In the genomic region with DNA sequence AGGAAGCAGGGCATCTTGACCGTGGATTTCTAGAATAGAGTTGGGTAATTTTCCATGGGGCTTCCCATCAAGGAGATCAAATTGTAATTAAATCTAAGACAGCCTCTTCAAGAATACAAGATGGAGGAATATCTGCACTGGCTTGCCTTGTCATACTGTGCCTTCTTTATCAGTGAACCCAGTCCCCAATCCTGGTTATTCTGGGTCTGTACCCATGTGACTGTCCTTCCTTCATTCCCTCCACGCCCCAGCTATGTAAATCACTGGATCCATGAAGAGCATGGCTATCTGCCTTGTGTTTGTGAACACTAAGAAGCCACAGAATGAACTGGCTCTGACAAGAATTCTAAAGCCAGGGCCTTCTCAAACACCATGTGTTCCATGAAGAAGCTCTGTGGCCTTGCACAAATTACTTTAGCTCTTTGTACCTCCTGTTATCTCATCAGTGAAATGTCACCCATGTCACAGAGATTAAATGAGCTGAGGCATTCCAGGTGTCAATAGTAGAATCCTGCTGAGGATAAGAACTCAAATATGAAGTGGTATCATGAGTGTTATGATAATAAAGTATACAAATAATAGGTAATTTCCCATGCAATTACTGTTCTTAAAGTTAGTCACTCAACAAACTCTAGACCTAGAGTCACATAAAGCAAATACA, we compare ENCODE assay signal across 31 mouse cellular contexts.
"Had no signal": no experiment of that assay in that cellular context is flagged by ENCODE, and none has a peak within 500 bp of the region (broad histone marks: within the 10 kb centered on the region; RNA-seq: fewer than 3 reads in every experiment).

No protein-coding gene starts in this region.

- H3K27ac ChIP-seq: limb, embryonic 10.5 days; limb, embryonic 12.5 days; limb, embryonic 13.5 days; limb, embryonic 15.5 days; liver, embryonic 12.5 days; liver, embryonic 13.5 days; liver, embryonic 14.5 days; liver, embryonic 15.5 days; lung, embryonic 15.5 days; macrophage; midbrain, embryonic 10.5 days; midbrain, embryonic 12.5 days; midbrain, embryonic 13.5 days; midbrain, embryonic 15.5 days had no signal

- H3K4me1 ChIP-seq: limb, embryonic 12.5 days; limb, embryonic 13.5 days; limb, embryonic 15.5 days; liver, embryonic 12.5 days; liver, embryonic 13.5 days; liver, embryonic 15.5 days; lung, embryonic 15.5 days; megakaryocyte, embryonic 14.5 days; midbrain, embryonic 10.5 days; midbrain, embryonic 12.5 days; midbrain, embryonic 13.5 days; midbrain, embryonic 15.5 days had no signal

- H3K4me3 ChIP-seq: limb, embryonic 10.5 days; limb, embryonic 12.5 days; limb, embryonic 13.5 days; limb, embryonic 15.5 days; liver, embryonic 12.5 days; liver, embryonic 13.5 days; liver, embryonic 15.5 days; lung, embryonic 15.5 days; megakaryocyte, embryonic 14.5 days; midbrain, embryonic 10.5 days; midbrain, embryonic 12.5 days; midbrain, embryonic 13.5 days; midbrain, embryonic 15.5 days; myocyte had no signal

- ATAC-seq: liver, embryonic 12.5 days; liver, postnatal 0 days; lung, postnatal 0 days; midbrain, embryonic 13.5 days; midbrain, embryonic 15.5 days; midbrain, embryonic 16.5 days had no signal

- DNase-seq: left cerebral cortex, postnatal 4 days; liver; liver, embryonic 13.5 days; liver, postnatal 0 days; lung, adult 18-20 months; lung, adult 2 months; lung, embryonic 14.5 days; lung, postnatal 10 days; lung, postnatal 14 days; lung, postnatal 36 days; lung, postnatal 4 days; midbrain, embryonic 14.5 days had no signal

- H3K9me3 ChIP-seq: limb, embryonic 10.5 days; limb, embryonic 12.5 days; limb, embryonic 13.5 days; limb, embryonic 15.5 days; liver, embryonic 12.5 days; liver, embryonic 13.5 days; liver, embryonic 15.5 days; lung, embryonic 15.5 days; midbrain, embryonic 10.5 days; midbrain, embryonic 12.5 days; midbrain, embryonic 13.5 days; midbrain, embryonic 15.5 days had no signal

- H3K4me2 ChIP-seq: limb, embryonic 12.5 days; limb, embryonic 13.5 days; limb, embryonic 15.5 days; liver, embryonic 11.5 days; liver, embryonic 12.5 days; liver, embryonic 13.5 days; liver, embryonic 15.5 days; lung, embryonic 14.5 days; lung, embryonic 15.5 days; midbrain, embryonic 11.5 days; midbrain, embryonic 12.5 days; midbrain, embryonic 13.5 days; midbrain, embryonic 15.5 days had no signal

- H3K27me3 ChIP-seq: limb, embryonic 12.5 days; limb, embryonic 13.5 days; limb, embryonic 15.5 days; liver, embryonic 12.5 days; liver, embryonic 13.5 days; liver, embryonic 15.5 days; lung, embryonic 15.5 days; megakaryocyte, embryonic 14.5 days; midbrain, embryonic 12.5 days; midbrain, embryonic 13.5 days; midbrain, embryonic 15.5 days had no signal

- H3K9ac ChIP-seq: limb, embryonic 12.5 days; limb, embryonic 13.5 days; limb, embryonic 15.5 days; liver, embryonic 12.5 days; liver, embryonic 13.5 days; liver, embryonic 14.5 days; liver, embryonic 15.5 days; liver, postnatal 0 days; lung, embryonic 14.5 days; lung, embryonic 15.5 days; midbrain, embryonic 12.5 days; midbrain, embryonic 13.5 days; midbrain, embryonic 15.5 days had no signal

- H3K36me3 ChIP-seq: limb, embryonic 10.5 days; limb, embryonic 12.5 days; limb, embryonic 13.5 days; limb, embryonic 15.5 days; liver, embryonic 12.5 days; liver, embryonic 13.5 days; liver, embryonic 15.5 days; lung, embryonic 15.5 days; midbrain, embryonic 10.5 days; midbrain, embryonic 12.5 days; midbrain, embryonic 13.5 days; midbrain, embryonic 15.5 days had no signal
